Mouse (Mus musculus) adipose tissue, adult 10 weeks (tissue): Measurements from ENCODE around the gene Chmp3. TPM values are rescaled to one million over a fixed set of nuclear protein-coding genes. Genes with fewer than 3 reads are reported as not detected.

ENCODE experiments used
- polyA plus RNA-seq: library from polyadenylated mRNA; stranded (reverse); fragments of 350-450 nt; fragmentation: Illumina TruSeq; extraction: RNeasy Lipid Tissue Mini Kit (QIAGEN cat#74804); gene quantifications from one replicate; pipeline ENCODE4 v1.2.3, GENCODE M21; 2014; ENCODE audit warnings: low read depth, low replicate concordance

Chmp3 gene
- polyA plus RNA-seq, result 118 TPM

DNA sequence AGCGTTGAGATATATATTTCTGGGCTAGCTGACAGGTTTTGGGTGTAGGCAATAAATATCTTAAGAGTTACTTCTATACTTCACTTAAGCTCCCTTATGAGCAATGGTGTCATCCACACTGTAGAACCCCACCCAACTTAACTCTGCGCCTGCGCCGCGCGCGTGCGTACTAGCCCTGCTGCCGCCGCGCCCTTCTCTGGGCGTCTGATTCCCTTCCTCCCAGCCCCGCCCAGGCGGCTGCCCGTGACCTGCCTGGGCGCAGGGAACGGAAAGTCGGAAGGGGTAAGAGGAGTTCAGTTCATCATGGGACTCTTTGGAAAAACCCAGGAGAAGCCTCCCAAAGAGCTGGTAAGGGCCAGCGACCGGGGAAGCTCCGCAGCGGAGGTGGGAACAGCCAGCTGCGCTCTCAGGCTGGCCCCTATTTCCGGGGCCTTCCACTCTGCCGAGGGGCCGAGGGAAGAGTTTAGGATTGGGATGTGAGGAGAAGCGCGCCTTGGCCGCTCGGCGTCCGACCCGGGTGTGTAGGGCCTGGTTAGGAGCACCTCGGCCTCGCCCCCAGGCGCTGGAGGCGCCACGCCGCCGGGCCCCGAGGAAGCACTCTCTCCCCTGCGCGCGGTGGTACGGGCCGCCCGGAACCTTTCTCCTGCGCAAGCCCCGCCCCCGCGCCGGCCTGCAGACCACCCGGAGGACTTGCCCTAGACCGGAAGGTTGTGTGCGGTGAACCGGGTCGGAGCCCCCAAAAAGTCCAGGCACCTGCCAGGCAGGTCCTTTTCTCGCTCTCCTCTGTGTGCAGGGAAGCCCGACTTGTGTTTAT, at the start of gene Chmp3:
Chmp3 (plus strand) TSS at position 112 of the 814 bp plus-strand sequence.

Other genes starting within 250 kb of the Chmp3 start
- 3.0 TPM for gene Smyd1, start 221.6 kb upstream of the Chmp3 start, polyA plus RNA-seq
- not detected for gene Cd8b1, start 221.0 kb upstream of the Chmp3 start, polyA plus RNA-seq
- gene Cd8a, start 170.4 kb upstream of the Chmp3 start, polyA plus RNA-seq, result 0.40 TPM
- gene Rmnd5a, start 103.2 kb upstream of the Chmp3 start, polyA plus RNA-seq, result 42.7 TPM
- 24.3 TPM for gene Rnf103, start 49.9 kb upstream of the Chmp3 start, polyA plus RNA-seq
- gene Kdm3a, start 89.2 kb downstream of the Chmp3 start, polyA plus RNA-seq, result 41.8 TPM
- 7.0 TPM for gene Reep1, start 163.8 kb downstream of the Chmp3 start, polyA plus RNA-seq